ENCODE assay signal across 8 mouse cellular contexts in the genomic region with DNA sequence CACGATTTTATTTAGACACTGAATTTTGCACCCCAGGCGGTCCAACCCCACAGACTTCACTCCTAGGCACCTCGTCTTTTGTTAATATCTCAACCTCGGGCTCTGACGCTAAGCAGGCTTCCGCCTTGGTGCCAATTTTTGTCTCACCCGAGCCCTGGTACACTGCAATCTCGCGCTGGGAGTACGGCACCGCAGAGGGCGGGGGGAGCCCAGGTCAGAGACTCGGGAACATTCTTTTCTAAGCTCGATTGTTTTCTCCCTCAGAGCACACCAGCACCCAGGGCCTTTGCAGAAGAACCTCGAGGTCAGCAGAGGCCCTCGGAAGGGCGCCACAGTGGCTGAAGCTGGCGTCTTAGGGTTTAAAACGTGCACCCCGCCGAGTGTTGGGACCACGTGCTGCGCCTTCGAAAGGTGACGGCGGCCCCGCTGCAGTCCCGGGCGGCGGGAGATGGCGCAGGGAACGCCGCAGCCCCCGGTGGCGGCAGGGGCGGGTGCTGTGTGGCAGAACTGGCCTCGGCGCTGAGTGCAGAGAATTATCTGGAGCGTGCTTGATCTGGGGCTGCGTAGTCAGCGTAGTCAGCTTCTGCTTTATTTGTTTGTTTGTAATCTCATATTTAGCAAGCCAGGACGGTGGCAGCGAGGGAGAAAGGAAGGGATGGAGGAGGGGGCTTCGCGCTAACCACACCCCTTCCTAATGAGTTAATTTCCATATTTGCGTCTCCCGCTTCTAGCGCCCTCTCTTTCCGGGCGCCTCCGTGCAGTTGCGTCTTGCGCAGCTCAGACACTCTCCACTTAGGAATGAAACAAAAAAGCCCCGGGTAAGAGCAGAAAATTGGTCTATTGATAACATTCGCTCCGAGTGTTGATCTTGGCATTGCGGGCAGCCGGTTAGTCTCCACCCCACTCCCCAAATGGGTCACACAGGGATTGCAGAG. TPM values are rescaled to one million over a fixed set of nuclear protein-coding genes. Genes with fewer than 3 reads are reported as not detected.
A peak's percentile ranks its signal among the peaks of the same experiment; 100 is the strongest.
DNase-seq lines count a peak whose midpoint lies in the region; ATAC-seq lines count a peak whose summit lies in the region.

No protein-coding gene starts in this region.

- no peaks in the 10 kb centered on the region for H3K9me3 ChIP-seq in embryonic facial prominence, embryonic 10.5 days
- no peaks in the 10 kb centered on the region for H3K9me3 ChIP-seq in hindbrain, embryonic 14.5 days (ENCODE audit: control insufficient read depth, low read length)
- no peaks in the 10 kb centered on the region for H3K9me3 ChIP-seq in midbrain, embryonic 14.5 days (ENCODE audit: control insufficient read depth, low read length)

- peaks cover 99% of the 10 kb centered on the region for H3K27me3 ChIP-seq in embryonic facial prominence, embryonic 10.5 days (replicated peaks; ENCODE audit: low read depth, poor library complexity, severe bottlenecking)
- H3K27me3 ChIP-seq in hindbrain, embryonic 14.5 days (ENCODE audit: control insufficient read depth, insufficient read depth, low read length), result peaks cover 56% of the 10 kb centered on the region
- H3K27me3 ChIP-seq in midbrain, embryonic 14.5 days (ENCODE audit: control insufficient read depth, insufficient read depth, low read length), result peaks cover 30% of the 10 kb centered on the region

- H3K4me2 ChIP-seq in hindbrain, embryonic 14.5 days (replicated peaks), result peak overlapping the region; percentile 69
- H3K4me2 ChIP-seq in midbrain, embryonic 14.5 days (ENCODE audit: low read length), result peak overlapping the region; percentile 83

- peak; percentile 54 for DNase-seq in left cerebral cortex, postnatal 4 days
- DNase-seq in left cerebral cortex, adult 9 months (ENCODE audit: low spot score in 2 of 2), result no peak
- DNase-seq in embryonic facial prominence, embryonic 10.5 days (ENCODE audit: low spot score), result peak; percentile 72
- DNase-seq in hindbrain, embryonic 14.5 days (ENCODE audit: low spot score), result peak; percentile 69
- peak; percentile 80 for DNase-seq in midbrain, embryonic 14.5 days
- DNase-seq in B cell, adult 2 months, result no peak
- no peak for DNase-seq in ovary, postnatal 14 days (ENCODE audit: low spot score)
- no peak for DNase-seq in T-cell, adult 2 months (ENCODE audit: low spot score)

- H3K9ac ChIP-seq in hindbrain, embryonic 14.5 days, result peak overlapping the region; percentile 61
- H3K9ac ChIP-seq in midbrain, embryonic 14.5 days (replicated peaks; ENCODE audit: low read length), result peak overlapping the region; percentile 63

- intact Hi-C loops in left cerebral cortex, postnatal 4 days (cut with DNase I), result loop anchor here (5.0 kb wide), 2 partner anchors 433 to 818 kb away; no protein-coding TSS in a partner anchor

- peak overlapping the region; percentile 85 for H3K27ac ChIP-seq in embryonic facial prominence, embryonic 10.5 days (replicated peaks)
- peak overlapping the region; percentile 90 for H3K27ac ChIP-seq in hindbrain, embryonic 14.5 days
- peak overlapping the region; percentile 89 for H3K27ac ChIP-seq in midbrain, embryonic 14.5 days (replicated peaks; ENCODE audit: low read depth, low read length)

- peaks cover 74% of the 10 kb centered on the region for H3K4me1 ChIP-seq in embryonic facial prominence, embryonic 10.5 days
- H3K4me1 ChIP-seq in hindbrain, embryonic 14.5 days (replicated peaks; ENCODE audit: control insufficient read depth, insufficient read depth, low read length), result peaks cover 5% of the 10 kb centered on the region
- peaks cover 36% of the 10 kb centered on the region for H3K4me1 ChIP-seq in midbrain, embryonic 14.5 days (ENCODE audit: control insufficient read depth, insufficient read depth, low read length)

- peak overlapping the region; percentile 55 for H3K4me3 ChIP-seq in embryonic facial prominence, embryonic 10.5 days
- H3K4me3 ChIP-seq in hindbrain, embryonic 14.5 days (replicated peaks; ENCODE audit: low read length), result peak overlapping the region; percentile 29
- H3K4me3 ChIP-seq in midbrain, embryonic 14.5 days (replicated peaks; ENCODE audit: low read depth, low read length), result peak overlapping the region; percentile 38

- H3K36me3 ChIP-seq in embryonic facial prominence, embryonic 10.5 days (replicated peaks), result no peaks in the 10 kb centered on the region
- no peaks in the 10 kb centered on the region for H3K36me3 ChIP-seq in hindbrain, embryonic 14.5 days (replicated peaks; ENCODE audit: control insufficient read depth, insufficient read depth)
- H3K36me3 ChIP-seq in midbrain, embryonic 14.5 days (ENCODE audit: control insufficient read depth, insufficient read depth, low read length), result no peaks in the 10 kb centered on the region

- under 1% methylated on average over 58 of the region's 58 CpGs for WGBS in embryonic facial prominence, embryonic 10.5 days
- under 1% methylated on average over 58 of the region's 58 CpGs for WGBS in hindbrain, embryonic 14.5 days
- under 1% methylated on average over 58 of the region's 58 CpGs for WGBS in midbrain, embryonic 14.5 days

- peak; percentile 50; the same call in 1 of the 2 replicates for ATAC-seq in hindbrain, embryonic 14.5 days (ENCODE audit: low FRiP score)
- peak; percentile 68 for ATAC-seq in midbrain, embryonic 14.5 days (ENCODE audit: low FRiP score, low TSS enrichment)

RNA-seq across cellular contexts. Expression of a gene that starts 13.8 kb away (rescaled TPM):
- 10 to 100 TPM; 55.8 to 59.3 TPM for total RNA-seq in left cerebral cortex, postnatal 4 days (2021)
- polyA plus RNA-seq in embryonic facial prominence, embryonic 10.5 days (2016; fragmentation: Nextera tagmentation; extraction: Ambion mirVana), result 12.2 and 16.1 TPM in 2 replicates
- 18.0 and 19.8 TPM in 2 replicates for polyA plus RNA-seq in hindbrain, embryonic 14.5 days (2014; fragmentation: Nextera tagmentation; extraction: Ambion mirVana)
- polyA plus RNA-seq in midbrain, embryonic 14.5 days (2014; fragmentation: Nextera tagmentation; extraction: Ambion mirVana), result 16.8 and 22.4 TPM in 2 replicates

Comparison
In these comparisons a context has a peak if more than half of its experiments do, and no peak if none do; other contexts are left out.
1. DNase-seq: peak in left cerebral cortex, postnatal 4 days (single experiment), embryonic facial prominence, embryonic 10.5 days (single experiment), hindbrain, embryonic 14.5 days (single experiment) and midbrain, embryonic 14.5 days (single experiment); none in left cerebral cortex, adult 9 months (0 of 2), B cell, adult 2 months (0 of 2), ovary, postnatal 14 days (single experiment) and T-cell, adult 2 months (single experiment).
2. Peak in every context shown above with its lines, with median percentiles within 50 percentile points of each other: H3K27ac ChIP-seq and H3K4me3 ChIP-seq.